Mouse (Mus musculus): ENCODE measurements around the gene Ooep.
"Not testable (repeated sequence)": the region's sequence is repeated elsewhere in the genome, so short reads cannot be mapped to it uniquely, and the experiment has no call there.

DNA sequence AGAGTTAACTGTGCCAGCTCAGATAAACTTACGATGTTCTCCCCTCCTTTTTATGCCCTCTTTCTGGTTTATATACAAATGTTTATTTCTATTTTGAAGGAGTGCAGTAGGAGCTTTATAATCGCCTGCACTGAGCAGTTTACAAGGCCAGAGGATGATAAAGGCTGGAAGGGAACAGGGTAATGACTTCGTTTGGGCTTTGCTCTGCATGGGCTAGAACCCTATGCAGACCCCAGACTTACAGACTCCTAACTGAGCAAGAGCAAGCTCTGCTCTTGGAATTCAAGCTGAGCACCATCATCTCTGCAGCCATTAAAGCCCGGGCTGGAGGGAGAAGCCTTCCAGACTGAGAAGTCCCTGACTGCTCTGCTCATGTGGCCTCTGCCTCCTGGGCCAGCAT, 33.3 kb downstream of the Ooep start:
- TF ChIP-seq POLR2A (IDR thresholded peaks at IDR 0.05; ENCODE audit: borderline replicate concordance, control insufficient read depth, low read depth, low read length); CTCF (IDR thresholded peaks at IDR 0.05; ENCODE audit: control insufficient read depth, insufficient read depth, low read length): not testable (repeated sequence)

Measured in bone marrow, adult 2 months (tissue).